Mouse (Mus musculus) G1E-ER4 (cell line): ENCODE results near the gene Gm9964. TPM values are rescaled to one million over a fixed set of nuclear protein-coding genes. Genes with fewer than 3 reads are reported as not detected.

Experiments used
- GATA1 ChIP-seq: IDR thresholded peaks from one replicate; pipeline ENCODE4 v1.8.0; 2012; ENCODE audit warnings: low read length, inconsistent platforms
- polyA plus RNA-seq: library from polyadenylated mRNA; stranded (reverse); fragments of >175 nt; gene quantifications from 2 replicates; pipeline ENCODE4 v1.2.3, GENCODE M21; 2012

The Gm9964 gene
- not detected in 2 replicates for polyA plus RNA-seq

DNA sequence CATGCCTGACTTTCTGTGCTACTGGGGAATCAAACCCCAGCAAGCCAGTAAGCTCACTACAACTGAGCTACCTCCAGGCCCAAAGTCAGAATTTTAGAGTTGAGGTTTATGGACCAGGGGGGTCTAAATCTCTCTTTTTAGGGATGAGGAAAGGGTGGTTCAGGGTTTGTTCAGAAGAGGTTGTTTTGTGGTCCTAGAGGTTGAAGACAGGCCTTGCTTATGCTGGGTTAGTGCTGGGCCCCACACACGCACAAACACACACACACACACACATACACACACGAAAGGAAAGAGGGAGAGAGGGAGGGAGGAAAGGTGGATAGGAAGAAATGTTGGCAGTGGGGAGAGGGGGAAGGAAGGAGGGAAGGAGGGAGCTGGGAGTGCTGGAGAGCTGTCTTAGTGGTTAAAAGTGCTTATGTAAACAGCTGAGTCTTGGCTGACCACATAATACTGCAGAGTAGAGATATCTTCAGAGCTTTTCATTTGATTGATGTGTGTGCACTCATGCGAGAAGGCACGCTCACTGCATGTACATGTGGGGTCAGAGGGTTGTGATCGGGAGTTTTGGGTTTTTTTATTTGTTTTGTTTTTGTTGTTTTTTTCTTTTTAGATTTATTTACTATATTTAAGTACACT is at the start of gene Gm9964:
Gene Gm9964, minus strand, starts transcription at position 51 of the 636 bp plus-strand sequence.
- peak; percentile 36 for TF ChIP-seq GATA1

DNA sequence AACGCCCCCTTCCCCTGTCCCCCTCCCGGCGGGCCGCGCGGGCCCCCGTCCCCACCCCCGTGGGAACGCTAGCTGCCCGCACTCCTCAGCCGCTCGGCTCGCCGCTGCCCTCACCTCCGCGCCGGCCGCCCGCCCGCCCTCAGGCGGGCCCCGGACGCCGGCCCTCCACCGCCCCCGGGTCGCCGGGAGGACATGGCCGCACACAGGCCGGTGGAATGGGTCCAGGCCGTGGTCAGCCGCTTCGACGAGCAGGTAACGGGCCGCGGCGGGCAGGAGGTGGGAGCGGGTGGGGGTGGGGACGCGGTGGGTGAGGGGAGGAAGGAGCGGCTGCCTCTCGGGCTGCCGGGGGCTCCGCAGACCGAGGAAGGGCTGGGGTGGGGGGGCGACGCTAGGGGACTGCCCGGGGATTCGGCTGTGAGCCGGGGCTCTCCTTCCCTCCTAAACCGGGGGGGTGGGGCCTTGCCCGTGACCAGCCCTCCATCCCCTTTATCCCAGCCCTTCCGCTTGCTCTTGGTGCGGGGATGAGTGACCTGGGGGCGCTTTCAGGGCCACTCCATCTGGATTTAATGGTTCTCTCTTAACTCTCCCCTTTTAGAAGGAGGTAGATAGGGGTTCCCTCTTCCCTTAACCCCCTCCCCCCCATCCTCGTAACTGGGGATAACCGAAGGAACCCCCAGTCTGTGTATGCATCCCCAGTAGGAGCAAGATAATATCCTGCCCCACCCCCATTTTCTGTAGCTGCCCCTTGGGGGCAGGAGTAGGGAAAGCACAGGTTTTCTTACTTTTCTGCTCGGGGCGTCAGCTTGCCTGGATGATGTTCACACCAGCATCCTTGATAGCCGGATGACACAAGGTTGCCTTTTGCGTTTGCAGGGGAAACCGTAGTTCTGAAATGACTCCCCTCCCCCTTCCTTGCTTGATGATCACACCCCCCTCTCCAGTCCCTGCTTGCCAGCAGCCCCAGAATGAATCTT is 43.4 kb upstream of the Gm9964 start:
- TF ChIP-seq GATA1, result no peak

GRCm38 (mm10) chr11:79339234-79339807 is 42.6 kb upstream of the Gm9964 start, which contains the start of gene Nf1:
Gene Nf1 (plus strand): TSS chr11:79339693.
- no peak for TF ChIP-seq GATA1

GRCm38 (mm10) chr11:79338621-79339020 is 41.9 kb upstream of the Gm9964 start:
- TF ChIP-seq GATA1, result no peak

DNA sequence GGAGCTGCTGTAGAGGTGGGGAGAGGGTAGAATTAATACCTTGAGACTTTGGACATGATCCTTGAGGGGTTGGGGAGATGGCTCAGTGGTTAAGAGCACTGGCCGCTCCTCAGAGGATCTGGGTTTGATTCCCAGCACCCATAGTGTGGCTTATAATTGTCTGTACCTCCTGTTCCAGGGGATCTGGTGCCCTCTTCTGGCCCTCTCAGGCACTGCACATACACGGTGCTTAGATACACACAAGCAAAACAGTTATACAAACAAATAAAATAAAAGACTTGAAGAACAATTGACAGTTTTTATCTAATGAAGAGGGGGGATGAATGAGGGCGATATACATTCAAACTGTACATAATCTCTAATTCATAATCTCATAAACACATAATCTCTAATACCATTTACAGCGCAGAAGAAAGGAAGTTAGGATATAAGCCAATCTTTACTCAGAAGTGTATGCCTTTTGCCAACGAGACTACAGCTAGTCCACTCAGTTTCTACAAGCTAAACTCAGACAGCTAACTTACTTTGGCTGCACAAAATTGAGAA is 40.1 kb upstream of the Gm9964 start:
- TF ChIP-seq GATA1, result no peak

DNA sequence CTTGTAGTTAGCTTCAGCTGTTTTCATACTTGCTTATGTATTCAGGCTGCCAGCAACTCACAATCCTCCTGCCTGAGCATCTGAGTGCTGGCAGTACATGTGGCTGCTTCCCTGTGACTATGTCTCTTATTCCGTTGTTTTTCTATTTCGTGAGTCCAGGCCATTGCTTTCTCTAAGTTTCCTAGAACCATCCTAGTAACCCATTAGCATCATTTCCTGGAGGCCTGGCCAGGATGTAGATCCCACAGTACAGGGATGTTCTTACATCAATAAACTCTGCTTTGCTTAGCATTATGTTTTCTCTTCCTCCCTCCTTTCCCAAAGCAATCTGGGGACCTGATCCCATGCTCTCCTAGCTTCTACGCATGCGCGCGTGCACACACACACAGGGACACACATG is 38.4 kb upstream of the Gm9964 start:
- TF ChIP-seq GATA1, result no peak

- TF ChIP-seq GATA1, result no peak
These were observed 32.9 kb upstream of the Gm9964 start for GRCm38 (mm10) chr11:79329585-79329984.

GRCm38 (mm10) chr11:79328060-79328459 is 31.4 kb upstream of the Gm9964 start:
- TF ChIP-seq GATA1, result no peak

- TF ChIP-seq GATA1, result no peak
These were observed 30.4 kb upstream of the Gm9964 start for GRCm38 (mm10) chr11:79327106-79327505.

GRCm38 (mm10) chr11:79325663-79326062 is 29.0 kb upstream of the Gm9964 start:
- TF ChIP-seq GATA1, result no peak

GRCm38 (mm10) chr11:79323985-79324685 is 27.4 kb upstream of the Gm9964 start:
- TF ChIP-seq GATA1, result no peak

DNA sequence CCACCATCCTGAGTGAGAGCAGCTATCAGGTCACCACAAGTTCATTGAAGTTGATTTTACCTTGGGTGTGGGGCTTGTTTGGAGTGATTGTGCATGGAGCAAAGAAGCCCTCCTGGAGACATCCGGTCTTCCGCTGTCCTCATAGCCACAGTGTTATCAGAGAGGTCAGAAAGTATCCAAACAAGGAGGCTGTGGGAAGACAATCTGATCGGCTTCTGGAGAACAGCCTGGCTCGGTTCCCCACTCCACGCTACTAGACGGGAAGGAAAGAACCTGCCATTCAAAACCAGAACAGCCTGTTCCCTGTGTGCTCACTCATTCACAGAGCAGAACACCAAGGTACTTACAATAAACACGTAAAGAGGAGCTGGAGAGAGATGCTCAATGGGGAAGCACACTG is 23.1 kb upstream of the Gm9964 start:
- TF ChIP-seq GATA1, result no peak

GRCm38 (mm10) chr11:79316807-79317345 is 20.2 kb upstream of the Gm9964 start:
- no peak for TF ChIP-seq GATA1

DNA sequence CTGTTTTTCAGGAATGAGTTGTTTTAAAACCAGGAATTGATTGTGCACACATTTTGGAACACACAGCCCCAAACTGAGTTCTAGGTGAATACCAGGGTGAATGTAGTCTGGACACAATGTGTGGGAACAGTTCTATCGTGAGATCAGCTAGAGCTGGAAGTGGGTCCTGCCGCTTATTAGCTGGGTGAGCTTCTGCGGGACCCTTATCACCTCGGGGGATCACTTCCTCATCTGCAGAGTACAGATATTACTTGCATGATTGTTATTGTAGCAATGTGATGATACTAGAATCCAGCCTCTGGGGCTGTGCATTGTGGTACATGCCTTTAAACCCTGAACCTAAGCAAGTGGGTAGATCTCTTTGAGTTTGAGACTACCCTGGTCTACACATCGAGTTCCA is 13.8 kb upstream of the Gm9964 start:
- peak; percentile 83 for TF ChIP-seq GATA1
